In the genomic region with DNA sequence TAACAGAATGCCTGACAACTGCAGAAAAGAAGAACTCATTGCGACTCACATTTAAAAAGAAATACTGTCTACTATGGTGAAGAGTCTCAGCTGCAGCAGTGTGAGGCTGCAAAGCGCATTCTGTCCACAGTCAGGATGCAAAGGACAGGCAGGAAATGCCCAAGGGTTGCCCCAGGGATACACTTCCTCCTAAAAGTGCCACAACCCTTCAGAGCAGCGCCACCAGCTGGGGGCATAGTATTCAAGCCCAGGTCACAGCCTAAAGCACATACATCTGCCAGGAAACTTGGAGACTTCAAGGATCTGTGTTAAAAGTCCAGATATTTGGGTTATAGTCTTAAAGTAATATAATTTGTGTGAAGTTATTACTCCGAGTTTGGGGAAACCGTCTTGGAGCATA, we compare ENCODE assay signal across 8 mouse cellular contexts.
DNase-seq lines count a peak whose midpoint lies in the region; ATAC-seq and TF ChIP-seq lines count a peak whose summit lies in the region.

No protein-coding gene starts in this region.

- dilution Hi-C loops in CH12.LX (cut with MboI; ENCODE audit: extremely low pct_ligation_motif_present, extremely low pct_unique_long_range_greater_than_20kb, low sequenced_read_pairs) = no loop called here

- WGBS in hindbrain, postnatal 0 days = 83% methylated on average over 5 of the region's 5 CpGs
- WGBS in hindbrain, embryonic 13.5 days = 89% methylated on average over 5 of the region's 5 CpGs
- 81% methylated on average over 5 of the region's 5 CpGs for WGBS in large intestine, adult 2 months

- no peaks in the 10 kb centered on the region for H3K79me2 ChIP-seq in CH12.LX (replicated peaks; ENCODE audit: control insufficient read depth, extremely low read depth, insufficient read depth, poor library complexity, severe bottlenecking)

- H3K27me3 ChIP-seq in hindbrain, postnatal 0 days (ENCODE audit: insufficient read depth, low read length) = no peaks in the 10 kb centered on the region
- no peaks in the 10 kb centered on the region for H3K27me3 ChIP-seq in hindbrain, embryonic 13.5 days
- no peaks in the 10 kb centered on the region for H3K27me3 ChIP-seq in CH12.LX (replicated peaks)

- H3K27ac ChIP-seq in hindbrain, postnatal 0 days = no peak overlapping the region
- no peak overlapping the region for H3K27ac ChIP-seq in hindbrain, embryonic 13.5 days
- no peak overlapping the region for H3K27ac ChIP-seq in CH12.LX (ENCODE audit: insufficient read depth, low read depth)

- TF ChIP-seq RAD21 in CH12.LX (IDR thresholded peaks at IDR 0.05; ENCODE audit: low read depth, low read length) = peak; percentile 20

- 0 out of 2 replicates have a peak, but pooled peaks have one; percentile 28 for ATAC-seq in hindbrain, postnatal 0 days
- ATAC-seq in hindbrain, embryonic 13.5 days (ENCODE audit: low FRiP score) = no peak
- no peak for ATAC-seq in CD4-positive, CD25-positive, alpha-beta regulatory T cell, adult 4 months

- TF ChIP-seq POLR2A in CH12.LX (IDR thresholded peaks at IDR 0.05; ENCODE audit: low read depth, low read length) = no peak

- TF ChIP-seq EP300 in CH12.LX (IDR thresholded peaks at IDR 0.05; ENCODE audit: low read length) = no peak

- no peak overlapping the region for H3K4me2 ChIP-seq in hindbrain, postnatal 0 days (ENCODE audit: low read depth, low read length)
- H3K4me2 ChIP-seq in hindbrain, embryonic 13.5 days = no peak overlapping the region
- no peak overlapping the region for H3K4me2 ChIP-seq in CH12.LX (ENCODE audit: insufficient read depth, low read depth, poor library complexity, severe bottlenecking)

- TF ChIP-seq CTCF in hindbrain, postnatal 0 days (IDR thresholded peaks at IDR 0.05; ENCODE audit: low read depth) = peak; percentile 50
- TF ChIP-seq CTCF in CH12.LX (conservative IDR thresholded peaks at IDR 0.05 in 1 of 2, IDR thresholded peaks at IDR 0.05 in 1 of 2; ENCODE audit: low read depth in 2 of 2, low read length in 2 of 2) = peak; percentile 9 to 57; a peak in 2 of 4 replicates

- no peak overlapping the region for H3K9ac ChIP-seq in hindbrain, postnatal 0 days (replicated peaks; ENCODE audit: low read length)
- no peak overlapping the region for H3K9ac ChIP-seq in hindbrain, embryonic 13.5 days
- H3K9ac ChIP-seq in CH12.LX (ENCODE audit: insufficient read depth, low read depth) = no peak overlapping the region

- in situ Hi-C loops in CH12.LX (cut with MboI; ENCODE audit: low pct_ligation_motif_present, low pct_unique_long_range_greater_than_20kb, low sequenced_read_pairs) = no loop called here

- no peaks in the 10 kb centered on the region for H3K9me3 ChIP-seq in hindbrain, postnatal 0 days (ENCODE audit: low read length)
- no peaks in the 10 kb centered on the region for H3K9me3 ChIP-seq in hindbrain, embryonic 13.5 days
- no peaks in the 10 kb centered on the region for H3K9me3 ChIP-seq in CH12.LX (replicated peaks; ENCODE audit: low read length)

- no peak overlapping the region for H3K4me3 ChIP-seq in hindbrain, postnatal 0 days (ENCODE audit: low read length)
- no peak overlapping the region for H3K4me3 ChIP-seq in hindbrain, embryonic 13.5 days
- H3K4me3 ChIP-seq in CH12.LX (replicated peaks in 1 of 3; ENCODE audit: low read depth in 2 of 3, low read length in 2 of 3, poor library complexity in 1 of 3) = peak overlapping the region in 1 of 3 experiments; percentile 20

- no peak for DNase-seq in hindbrain, postnatal 0 days (ENCODE audit: low spot score)
- peak; percentile 26 for DNase-seq in CH12.LX (ENCODE audit: extremely low read depth)
- DNase-seq in adrenal gland, postnatal 10 days = peak; percentile 54
- peak; percentile 7 for DNase-seq in large intestine, adult 2 months (ENCODE audit: low read depth, low spot score)
- no peak for DNase-seq in spleen, postnatal 4 days (ENCODE audit: low spot score in 2 of 2)
- no peak for DNase-seq in spleen, postnatal 14 days (ENCODE audit: low spot score in 2 of 2)

- H3K36me3 ChIP-seq in hindbrain, postnatal 0 days (ENCODE audit: insufficient read depth, low read length) = peaks cover 9% of the 10 kb centered on the region; the same call in 1 of the 2 replicates
- peaks cover 29% of the 10 kb centered on the region for H3K36me3 ChIP-seq in hindbrain, embryonic 13.5 days
- H3K36me3 ChIP-seq in CH12.LX (replicated peaks in 1 of 2; ENCODE audit: control insufficient read depth in 1 of 2, insufficient read depth in 1 of 2, low read length in 1 of 2) = no peaks in the 10 kb centered on the region

- H3K4me1 ChIP-seq in hindbrain, postnatal 0 days (ENCODE audit: insufficient read depth, low read length) = no peaks in the 10 kb centered on the region
- peaks cover 10% of the 10 kb centered on the region; the same call in 1 of the 2 replicates for H3K4me1 ChIP-seq in hindbrain, embryonic 13.5 days (replicated peaks)
- no peaks in the 10 kb centered on the region for H3K4me1 ChIP-seq in CH12.LX (ENCODE audit: control insufficient read depth in 1 of 2, insufficient read depth in 2 of 2)

TF ChIP-seq in CH12.LX, 34 proteins besides CTCF, POLR2A, EP300 and RAD21:
- no peak for TF ChIP-seq NRF1 (IDR thresholded peaks at IDR 0.05; ENCODE audit: low read depth, low read length)
- TF ChIP-seq HCFC1 (IDR thresholded peaks at IDR 0.05; ENCODE audit: low read depth, low read length) = peak; percentile 22
- TF ChIP-seq SMC3 (IDR thresholded peaks at IDR 0.05; ENCODE audit: low read depth, low read length) = peak; percentile 31; the same call in 1 of the 2 replicates

Comparison
In these comparisons a context has a peak if more than half of its experiments do, and no peak if none do; other contexts are left out.
1. DNase-seq: peak in CH12.LX (single experiment), adrenal gland, postnatal 10 days (single experiment) and large intestine, adult 2 months (single experiment); none in hindbrain, postnatal 0 days (single experiment), spleen, postnatal 4 days (0 of 2) and spleen, postnatal 14 days (0 of 2).